Mouse (Mus musculus): ENCODE measurements around the gene Gnas. TPM values are rescaled to one million over a fixed set of nuclear protein-coding genes. Genes with fewer than 3 reads are reported as not detected.

The Gnas gene
- polyA plus RNA-seq, 1 experiment, result 1,078 TPM

GRCm38 (mm10) chr2:174340893-174341580 is 56.9 kb downstream of the Gnas start:
- no peaks in the 10 kb centered on the region for H3K27me3 ChIP-seq (ENCODE audit: control insufficient read depth, insufficient read depth, insufficient read length)
- peaks cover 71% of the 10 kb centered on the region for H3K36me3 ChIP-seq (ENCODE audit: control insufficient read depth, insufficient read depth)
- no peak for TF ChIP-seq MYOD1 (IDR thresholded peaks at IDR 0.05; ENCODE audit: control insufficient read depth, insufficient read length, low read depth)
- TF ChIP-seq FOSL1 (IDR thresholded peaks at IDR 0.05; ENCODE audit: insufficient read depth, low read length, poor library complexity, severe bottlenecking), result no peak
- TF ChIP-seq MAX (IDR thresholded peaks at IDR 0.05), result no peak
- no peak for TF ChIP-seq USF1 (IDR thresholded peaks at IDR 0.05; ENCODE audit: low read depth)
- TF ChIP-seq CEBPB (IDR thresholded peaks at IDR 0.05; ENCODE audit: low read depth), result no peak
- TF ChIP-seq MYOG (IDR thresholded peaks at IDR 0.05; ENCODE audit: control insufficient read depth, extremely low read depth, insufficient read length), result no peak
- TF ChIP-seq CTCF (IDR thresholded peaks at IDR 0.05; ENCODE audit: control insufficient read depth, insufficient read depth, insufficient read length), result no peak
- no peak overlapping the region for H3ac ChIP-seq (ENCODE audit: control insufficient read depth, insufficient read length, low read depth)
- peaks cover 91% of the 10 kb centered on the region for H3K79me3 ChIP-seq (ENCODE audit: low read depth)
- peaks cover 97% of the 10 kb centered on the region for H3K79me2 ChIP-seq (ENCODE audit: control insufficient read depth, insufficient read depth)
- no peak overlapping the region for H3K4me3 ChIP-seq (ENCODE audit: insufficient read depth, poor library complexity, severe bottlenecking)

- Histone ChIP-seq H3K27me3 (ENCODE audit: control insufficient read depth, insufficient read depth, insufficient read length) (no peaks in the 10 kb centered on the region), H3K79me2 (ENCODE audit: control insufficient read depth, insufficient read depth) (peaks cover 79% of the 10 kb centered on the region), H3K36me3 (ENCODE audit: control insufficient read depth, insufficient read depth) (peaks cover 72% of the 10 kb centered on the region), H3ac (ENCODE audit: control insufficient read depth, insufficient read length, low read depth) (no peak overlapping the region), H3K79me3 (ENCODE audit: low read depth) (peaks cover 74% of the 10 kb centered on the region), H3K4me3 (ENCODE audit: insufficient read depth, poor library complexity, severe bottlenecking) (no peak overlapping the region)
- no peak for TF ChIP-seq USF1 (IDR thresholded peaks at IDR 0.05; ENCODE audit: low read depth)
- no peak for TF ChIP-seq MYOG (IDR thresholded peaks at IDR 0.05; ENCODE audit: control insufficient read depth, extremely low read depth, insufficient read length)
- TF ChIP-seq FOSL1 (IDR thresholded peaks at IDR 0.05; ENCODE audit: insufficient read depth, low read length, poor library complexity, severe bottlenecking), result no peak
- TF ChIP-seq CEBPB (IDR thresholded peaks at IDR 0.05; ENCODE audit: low read depth), result no peak
- no peak for TF ChIP-seq MAX (IDR thresholded peaks at IDR 0.05)
- TF ChIP-seq MYOD1 (IDR thresholded peaks at IDR 0.05; ENCODE audit: control insufficient read depth, insufficient read length, low read depth), result no peak
- TF ChIP-seq CTCF (IDR thresholded peaks at IDR 0.05; ENCODE audit: control insufficient read depth, insufficient read depth, insufficient read length), result no peak
Observed at GRCm38 (mm10) chr2:174342793-174343400, 58.8 kb downstream of the Gnas start.

GRCm38 (mm10) chr2:174343566-174343965 is 59.4 kb downstream of the Gnas start:
- H3K36me3 ChIP-seq (ENCODE audit: control insufficient read depth, insufficient read depth), result peaks cover 72% of the 10 kb centered on the region
- TF ChIP-seq MYOG (IDR thresholded peaks at IDR 0.05; ENCODE audit: control insufficient read depth, extremely low read depth, insufficient read length), result no peak
- TF ChIP-seq MYOD1 (IDR thresholded peaks at IDR 0.05; ENCODE audit: control insufficient read depth, insufficient read length, low read depth), result no peak
- no peak for TF ChIP-seq CTCF (IDR thresholded peaks at IDR 0.05; ENCODE audit: control insufficient read depth, insufficient read depth, insufficient read length)
- no peak for TF ChIP-seq FOSL1 (IDR thresholded peaks at IDR 0.05; ENCODE audit: insufficient read depth, low read length, poor library complexity, severe bottlenecking)
- no peak for TF ChIP-seq MAX (IDR thresholded peaks at IDR 0.05)
- TF ChIP-seq USF1 (IDR thresholded peaks at IDR 0.05; ENCODE audit: low read depth), result no peak
- no peak for TF ChIP-seq CEBPB (IDR thresholded peaks at IDR 0.05; ENCODE audit: low read depth)

GRCm38 (mm10) chr2:174344003-174344655 is 60.0 kb downstream of the Gnas start:
- H3K4me3 ChIP-seq (ENCODE audit: insufficient read depth, poor library complexity, severe bottlenecking), result no peak overlapping the region
- peaks cover 62% of the 10 kb centered on the region for H3K79me3 ChIP-seq (ENCODE audit: low read depth)
- TF ChIP-seq CTCF (IDR thresholded peaks at IDR 0.05; ENCODE audit: control insufficient read depth, insufficient read depth, insufficient read length) (no peak), USF1 (IDR thresholded peaks at IDR 0.05; ENCODE audit: low read depth) (peak; percentile 43)
- peaks cover 66% of the 10 kb centered on the region for H3K79me2 ChIP-seq (ENCODE audit: control insufficient read depth, insufficient read depth)
- H3K36me3 ChIP-seq (ENCODE audit: control insufficient read depth, insufficient read depth), result peaks cover 66% of the 10 kb centered on the region
- H3K27me3 ChIP-seq (ENCODE audit: control insufficient read depth, insufficient read depth, insufficient read length), result no peaks in the 10 kb centered on the region
- H3ac ChIP-seq (ENCODE audit: control insufficient read depth, insufficient read length, low read depth), result no peak overlapping the region

More at GRCm38 (mm10) chr2:174343566-174343965, 59.4 kb downstream of the Gnas start:
- Histone ChIP-seq H3K79me3 (ENCODE audit: low read depth) (peaks cover 68% of the 10 kb centered on the region), H3ac (ENCODE audit: control insufficient read depth, insufficient read length, low read depth) (no peak overlapping the region), H3K27me3 (ENCODE audit: control insufficient read depth, insufficient read depth, insufficient read length) (no peaks in the 10 kb centered on the region), H3K79me2 (ENCODE audit: control insufficient read depth, insufficient read depth) (peaks cover 72% of the 10 kb centered on the region), H3K4me3 (ENCODE audit: insufficient read depth, poor library complexity, severe bottlenecking) (no peak overlapping the region)

GRCm38 (mm10) chr2:174344996-174345395 is 60.9 kb downstream of the Gnas start:
- Histone ChIP-seq H3K36me3 (ENCODE audit: control insufficient read depth, insufficient read depth) (peaks cover 63% of the 10 kb centered on the region), H3K79me2 (ENCODE audit: control insufficient read depth, insufficient read depth) (peaks cover 58% of the 10 kb centered on the region), H3K27me3 (ENCODE audit: control insufficient read depth, insufficient read depth, insufficient read length) (no peaks in the 10 kb centered on the region), H3ac (ENCODE audit: control insufficient read depth, insufficient read length, low read depth) (no peak overlapping the region), H3K4me3 (ENCODE audit: insufficient read depth, poor library complexity, severe bottlenecking) (no peak overlapping the region), H3K79me3 (ENCODE audit: low read depth) (peaks cover 53% of the 10 kb centered on the region)
- TF ChIP-seq MAX (IDR thresholded peaks at IDR 0.05) (no peak), MYOG (IDR thresholded peaks at IDR 0.05; ENCODE audit: control insufficient read depth, extremely low read depth, insufficient read length) (no peak), USF1 (IDR thresholded peaks at IDR 0.05; ENCODE audit: low read depth) (no peak), MYOD1 (IDR thresholded peaks at IDR 0.05; ENCODE audit: control insufficient read depth, insufficient read length, low read depth) (no peak), CTCF (IDR thresholded peaks at IDR 0.05; ENCODE audit: control insufficient read depth, insufficient read depth, insufficient read length) (no peak), CEBPB (IDR thresholded peaks at IDR 0.05; ENCODE audit: low read depth) (no peak), FOSL1 (IDR thresholded peaks at IDR 0.05; ENCODE audit: insufficient read depth, low read length, poor library complexity, severe bottlenecking) (no peak)
